Mouse (Mus musculus) neural tube, embryonic 15.5 days (tissue): Measurements from ENCODE around the gene Gna13. TPM values are rescaled to one million over a fixed set of nuclear protein-coding genes. Genes with fewer than 3 reads are reported as not detected.

ENCODE experiments used
- polyA plus RNA-seq: library from polyadenylated mRNA; unstranded; fragments of >200 nt; fragmentation: Nextera tagmentation; extraction: Ambion mirVana; gene quantifications from 2 replicates; pipeline ENCODE4 v1.2.1, GENCODE M21; 2015

Gene Gna13
- polyA plus RNA-seq, 1 experiment from 2014 or later = 16.8 TPM

Other genes with a start within 250 kb of the Gna13 start
- gene E030025P04Rik, start 218.5 kb upstream of the Gna13 start, polyA plus RNA-seq = not detected in 2 replicates
- 12.3 and 12.6 TPM in 2 replicates for gene Rgs9, start 64.7 kb upstream of the Gna13 start, polyA plus RNA-seq
- gene 9930022D16Rik, start 51.1 kb downstream of the Gna13 start, polyA plus RNA-seq = 0.05 TPM in 1 of 2 replicates, not detected in the other
- gene Amz2, start 63.1 kb downstream of the Gna13 start, polyA plus RNA-seq = 50.1 and 50.7 TPM in 2 replicates
- 2.8 and 3.2 TPM in 2 replicates for gene Arsg, start 110.5 kb downstream of the Gna13 start, polyA plus RNA-seq
- gene Slc16a6, start 110.8 kb downstream of the Gna13 start, polyA plus RNA-seq = 3.7 and 4.2 TPM in 2 replicates
- gene Wipi1, start 249.1 kb downstream of the Gna13 start, polyA plus RNA-seq = 16.7 and 22.5 TPM in 2 replicates